Mouse (Mus musculus) Patski (cell line): ENCODE data around the gene Klhl25. TPM values are rescaled to one million over a fixed set of nuclear protein-coding genes. Genes with fewer than 3 reads are reported as not detected.
"Not testable (repeated sequence)": the region's sequence is repeated elsewhere in the genome, so short reads cannot be mapped to it uniquely, and the experiment has no call there.

Source experiments
- ATAC-seq: fragments of 100-300 bp; one replicate; pipeline ENCODE4 v1.8.0; 2021
- CTCF ChIA-PET: fragments of 350-600 bp; sonication (Branson Sonifier 250); formaldehyde crosslinking; loops from one replicate; lab custom pipeline; 2022; ENCODE audit warnings: inconsistent platforms; lab: Charles Lee
- POLR2A ChIA-PET: fragments of 350-600 bp; sonication (Branson Sonifier 250); formaldehyde crosslinking; loops from one replicate; lab custom pipeline; 2022; ENCODE audit warnings: antibody characterized with exemption, inconsistent platforms; lab: Charles Lee
- DNase-seq: peaks from one replicate; pipeline ENCODE4 v3.0.0-alpha.2; 2011; ENCODE audit warnings: low read depth, low spot score
- H3K27me3 ChIP-seq: fragments of 371-371 bp; one replicate; pipeline ENCODE4 v1.5.1; 2021
- CTCF ChIP-seq: fragments of 100-300 bp; IDR thresholded peaks from one replicate; pipeline ENCODE4 v1.5.1; 2021
- in situ Hi-C: fragments of 300-500 bp; cut with MboI; formaldehyde crosslinking; loops from 3 replicates; pipeline ENCODE4 v1.11.1; 2018; ENCODE audit warnings: low pct_unique_long_range_greater_than_20kb, mixed read lengths
- polyA plus RNA-seq: library from polyadenylated mRNA; unstranded; gene quantifications from one replicate; pipeline ENCODE4 v1.2.3, GENCODE M21; 2021

Gene Klhl25
- polyA plus RNA-seq, 1 experiment from 2014 or later, result 10.1 TPM

GRCm38 (mm10) chr7:75823071-75823470 is 25.0 kb upstream of the Klhl25 start:
- ATAC-seq (no peak), DNase-seq (no peak)
- ChIA-PET POLR2A (no interaction called here), CTCF (no interaction called here)
- H3K27me3 ChIP-seq, result no peaks in the 10 kb centered on the region
- in situ Hi-C loops, result no loop called here
- TF ChIP-seq CTCF, result no peak

DNA sequence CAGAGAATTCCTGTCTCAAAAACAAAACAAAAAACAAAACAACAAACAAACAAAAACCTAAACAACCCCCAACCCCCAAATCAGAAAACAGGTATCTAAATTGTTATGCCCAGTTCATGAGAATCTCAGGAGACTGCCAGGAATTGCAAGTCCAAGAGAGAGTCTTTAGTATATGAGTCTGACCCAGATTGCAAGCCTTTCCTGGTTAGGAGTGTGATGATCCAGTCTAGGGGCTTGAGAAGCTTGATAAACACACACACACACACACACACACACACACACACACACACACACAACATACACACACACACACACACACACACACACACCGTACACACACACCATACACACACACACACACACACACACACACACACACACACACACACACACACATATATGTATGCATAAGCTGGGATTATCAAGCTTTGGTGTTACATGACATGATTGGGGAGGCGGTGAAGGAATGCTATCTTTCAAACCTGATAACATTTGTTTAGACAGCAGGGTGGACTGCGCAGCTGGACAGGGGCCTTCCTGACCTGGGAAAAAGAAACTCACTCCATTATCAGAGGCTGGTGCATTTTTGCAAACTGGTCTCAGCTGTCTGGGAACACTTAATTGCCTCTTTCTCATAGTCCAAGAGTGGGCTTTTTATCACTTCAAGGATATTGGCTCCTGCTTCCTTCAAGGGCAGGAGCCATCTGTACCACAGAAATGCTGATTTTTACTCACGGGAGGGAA is 21.6 kb upstream of the Klhl25 start:
- in situ Hi-C loops, result loop anchor here (5.0 to 25.0 kb wide), 3 partner anchors 51 to 689 kb away; no protein-coding TSS in a partner anchor
- POLR2A ChIA-PET, result no interaction called here

GRCm38 (mm10) chr7:75827357-75827756 is 20.8 kb upstream of the Klhl25 start:
- H3K27me3 ChIP-seq, result no peaks in the 10 kb centered on the region
- ATAC-seq (peak; percentile 21), DNase-seq (no peak)
- ChIA-PET CTCF (interaction anchor here (0.7 to 5.5 kb wide), 10 partner anchors 9 to 85 kb away, joined by 3 to 25 read pairs (median 6); partner anchors contain the start of gene Klhl25), POLR2A (interaction anchor here (0.7 kb wide), 1 partner anchor 24 kb away, joined by 4 read pairs; no protein-coding TSS in a partner anchor)
- in situ Hi-C loops, result loop anchor here (5.0 to 25.0 kb wide), 3 partner anchors 50 to 690 kb away; no protein-coding TSS in a partner anchor
- no peak for TF ChIP-seq CTCF

More for the DNA sequence above, 21.6 kb upstream of the Klhl25 start:
- TF ChIP-seq CTCF, result no peak
- CTCF ChIA-PET, result interaction anchor here (1.4 to 5.5 kb wide), 4 partner anchors 21 to 84 kb away, joined by 7 to 25 read pairs (median 12); partner anchors contain the start of gene Klhl25
- no peaks in the 10 kb centered on the region for H3K27me3 ChIP-seq
- ATAC-seq (no peak), DNase-seq (no peak)

DNA sequence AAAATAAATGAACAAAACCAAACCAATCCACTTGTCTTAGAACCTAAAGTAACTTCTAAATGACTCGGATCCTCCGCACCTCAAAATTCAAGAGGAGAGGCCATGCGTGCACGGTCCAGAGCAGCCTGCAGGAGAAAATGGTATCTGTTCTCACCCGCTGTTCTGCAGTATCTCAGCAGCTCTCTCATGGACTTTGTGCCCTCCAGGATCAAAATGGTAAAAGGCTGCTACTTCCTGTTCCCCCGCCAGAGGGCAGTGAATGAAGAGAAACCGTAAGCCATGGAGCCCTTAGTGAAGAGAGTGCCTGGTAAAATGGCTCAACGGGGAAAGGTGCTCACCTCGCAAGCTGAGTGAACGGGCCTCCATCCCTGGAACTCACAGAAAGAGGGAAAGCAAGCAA is 20.3 kb upstream of the Klhl25 start:
- ChIA-PET CTCF (interaction anchor here (0.7 to 5.5 kb wide), 10 partner anchors 9 to 85 kb away, joined by 3 to 25 read pairs (median 6); partner anchors contain the start of gene Klhl25), POLR2A (interaction anchor here (0.7 kb wide), 1 partner anchor 24 kb away, joined by 4 read pairs; no protein-coding TSS in a partner anchor)
- in situ Hi-C loops, result loop anchor here (5.0 to 25.0 kb wide), 3 partner anchors 49 to 691 kb away; no protein-coding TSS in a partner anchor
- DNase-seq (no peak), ATAC-seq (peak; percentile 87)
- H3K27me3 ChIP-seq, result no peaks in the 10 kb centered on the region
- TF ChIP-seq CTCF, result peak; percentile 87

GRCm38 (mm10) chr7:75828536-75828935 is 19.6 kb upstream of the Klhl25 start:
- ATAC-seq (no peak), DNase-seq (no peak)
- H3K27me3 ChIP-seq, result no peaks in the 10 kb centered on the region
- in situ Hi-C loops, result loop anchor here (5.0 to 25.0 kb wide), 3 partner anchors 49 to 691 kb away; no protein-coding TSS in a partner anchor
- CTCF ChIA-PET, result interaction anchor here (1.0 to 5.5 kb wide), 6 partner anchors 16 to 83 kb away, joined by 3 to 25 read pairs (median 8); partner anchors contain the start of gene Klhl25
- POLR2A ChIA-PET, result no interaction called here
- no peak for TF ChIP-seq CTCF

DNA sequence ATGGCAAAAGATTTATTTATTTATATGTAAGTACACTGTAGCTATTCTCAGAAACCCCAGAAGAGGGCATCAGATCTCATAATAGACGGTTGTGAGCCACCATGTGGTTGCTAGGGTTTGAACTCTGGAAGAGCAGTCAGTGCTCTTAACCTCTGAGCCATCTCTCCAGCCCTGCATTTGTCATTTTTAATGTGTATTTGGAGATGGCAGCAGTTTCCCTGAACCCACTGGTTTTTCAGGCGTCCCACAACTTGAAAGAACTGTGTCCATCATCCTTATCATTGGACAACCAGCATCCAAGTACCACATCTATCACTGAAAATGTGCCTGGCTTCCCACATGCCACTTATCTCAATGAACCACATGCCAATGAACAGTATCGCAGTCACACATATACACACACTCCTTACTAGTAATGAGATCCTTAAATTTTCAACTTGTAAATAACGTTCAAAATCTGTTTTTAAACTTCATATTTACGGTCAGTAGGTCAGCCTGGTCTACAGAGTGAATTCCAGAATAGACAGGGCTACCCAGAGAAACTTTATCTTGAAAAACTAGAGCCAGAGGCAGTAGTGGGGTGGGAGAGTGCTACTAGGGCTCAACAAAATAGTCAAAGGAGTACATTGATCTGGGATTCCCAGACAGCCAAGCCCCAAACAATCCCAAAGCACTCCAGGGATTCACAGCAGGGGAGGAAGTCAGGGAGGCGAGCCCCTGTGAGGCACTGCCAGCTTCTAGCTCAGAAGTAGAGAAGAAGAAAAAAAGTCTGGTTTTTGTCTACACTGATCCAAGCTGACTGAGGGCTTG is 17.7 kb upstream of the Klhl25 start:
- H3K27me3 ChIP-seq, result no peaks in the 10 kb centered on the region
- ChIA-PET CTCF (interaction anchor here (1.1 to 5.5 kb wide), 3 partner anchors 10 to 51 kb away, joined by 3 to 25 read pairs (median 3); no protein-coding TSS in a partner anchor), POLR2A (no interaction called here)
- peak; percentile 48 for TF ChIP-seq CTCF
- ATAC-seq (no peak), DNase-seq (no peak)
- in situ Hi-C loops, result loop anchor here (25.0 kb wide), 1 partner anchor 693 kb away; no protein-coding TSS in a partner anchor

- CTCF ChIA-PET, POLR2A ChIA-PET, DNase-seq, H3K27me3 ChIP-seq, ATAC-seq: not testable (repeated sequence)
- in situ Hi-C loops, result loop anchor here (25.0 kb wide), 1 partner anchor 697 kb away; no protein-coding TSS in a partner anchor
These were observed 14.2 kb upstream of the Klhl25 start for GRCm38 (mm10) chr7:75833960-75834359.

- CTCF ChIA-PET, result interaction anchor here (1.5 kb wide), 1 partner anchor 10 kb away, joined by 3 read pairs; no protein-coding TSS in a partner anchor
- ATAC-seq, POLR2A ChIA-PET, DNase-seq, H3K27me3 ChIP-seq: not testable (repeated sequence)
- in situ Hi-C loops, result loop anchor here (5.0 to 25.0 kb wide), 2 partner anchors 48 to 698 kb away; no protein-coding TSS in a partner anchor
These were observed 13.0 kb upstream of the Klhl25 start for GRCm38 (mm10) chr7:75834932-75835631.

DNA sequence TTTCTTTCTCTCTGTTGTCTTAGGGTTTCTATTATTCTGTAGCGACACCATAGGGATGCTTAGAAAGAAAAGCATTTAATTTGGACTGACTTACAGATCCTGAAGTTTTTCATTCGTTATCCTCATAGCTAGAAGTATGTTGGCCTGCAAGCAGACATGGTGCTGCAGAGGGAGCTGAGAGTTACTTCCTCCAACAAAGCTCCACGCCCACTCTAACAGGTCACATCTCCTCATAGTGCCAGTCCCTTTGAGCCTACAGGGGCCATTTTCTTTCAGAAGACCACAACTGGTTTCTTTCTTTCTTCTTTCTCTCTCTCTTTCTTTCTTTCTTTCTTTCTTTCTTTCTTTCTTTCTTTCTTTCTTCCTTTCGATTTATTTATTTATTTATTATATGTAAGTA is 8.0 kb upstream of the Klhl25 start:
- ChIA-PET POLR2A (no interaction called here), CTCF (interaction anchor here (1.0 kb wide), 1 partner anchor 10 kb away, joined by 3 read pairs; no protein-coding TSS in a partner anchor)
- no peak for DNase-seq
- TF ChIP-seq CTCF, result no peak
- ATAC-seq, result no peak
- in situ Hi-C loops, result loop anchor here (25.0 kb wide), 1 partner anchor 703 kb away; no protein-coding TSS in a partner anchor
- peaks cover 5% of the 10 kb centered on the region for H3K27me3 ChIP-seq
